Mouse (Mus musculus): ENCODE data around the gene Scn4b.

The Scn4b gene

DNA sequence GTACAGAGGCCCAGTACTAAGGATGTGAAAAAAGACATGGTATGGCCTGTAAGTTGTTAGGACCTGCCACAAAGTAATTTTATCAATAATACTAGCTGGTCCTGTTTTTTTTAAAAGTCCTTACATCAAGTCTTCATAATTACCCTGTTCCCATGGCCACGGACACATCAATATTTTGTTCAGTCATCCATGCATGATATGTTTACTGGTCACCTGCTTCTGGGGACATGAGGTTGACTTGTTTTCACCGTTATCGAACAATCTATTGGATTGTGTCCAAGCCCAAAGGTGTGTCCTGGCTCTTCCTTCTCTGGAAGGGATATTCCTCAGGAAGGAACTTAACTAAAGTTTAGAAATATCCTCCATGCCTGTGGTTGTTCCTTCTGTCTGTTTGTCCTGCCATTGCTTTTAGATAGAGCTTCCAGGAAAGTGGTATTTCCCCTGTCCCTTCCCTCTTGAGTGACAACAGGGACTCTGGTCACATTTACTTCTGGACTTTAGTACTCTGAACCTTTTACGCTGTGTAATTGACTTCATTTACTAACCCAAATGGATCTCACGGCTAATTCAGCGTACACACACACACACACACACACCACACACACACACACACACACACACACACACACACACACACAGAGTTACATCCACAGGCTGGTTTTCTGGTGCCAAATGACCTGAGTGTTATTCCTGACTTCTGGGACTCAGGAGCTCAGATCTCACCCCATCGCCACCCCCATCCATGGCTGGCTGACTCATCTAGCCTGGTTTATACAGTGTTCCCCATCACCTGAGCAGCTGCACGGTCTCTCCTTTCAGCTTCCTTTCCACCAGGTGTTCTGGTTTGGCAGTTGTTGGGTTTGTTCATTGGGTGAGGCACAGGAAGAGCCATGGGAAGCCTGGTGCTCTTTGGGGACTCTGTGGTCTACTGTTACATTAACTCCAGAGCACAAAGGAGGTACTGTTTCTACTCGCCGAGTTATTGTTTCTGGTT is 50.7 kb downstream of the Scn4b start:
- intact Hi-C loops (cut with DNase I) = no loop called here

DNA sequence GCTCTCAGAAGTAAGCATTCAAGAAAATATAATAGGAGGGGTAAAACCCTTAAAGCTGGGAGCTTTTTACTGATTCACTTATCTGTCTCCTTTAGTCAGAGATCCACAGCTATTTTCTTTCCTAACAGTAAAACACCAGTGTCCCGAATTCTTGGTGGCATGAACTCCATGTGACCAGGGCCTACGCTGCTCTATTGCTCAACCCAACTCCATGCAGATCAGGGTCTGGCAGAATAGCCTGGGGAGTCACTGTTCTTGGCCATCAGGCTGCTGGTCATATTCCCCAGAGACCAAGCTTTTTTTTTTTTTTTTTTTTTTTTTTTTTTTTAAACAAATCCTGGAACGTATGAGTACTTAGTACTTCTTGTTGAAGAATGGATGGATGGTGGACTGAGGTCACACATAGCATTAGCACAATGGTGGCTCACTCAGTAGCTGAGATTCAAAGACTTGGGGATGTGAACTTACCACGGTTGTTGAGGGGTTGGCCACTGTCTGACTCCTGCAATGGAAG is 51.5 kb downstream of the Scn4b start:
- intact Hi-C loops (cut with DNase I) = no loop called here

DNA sequence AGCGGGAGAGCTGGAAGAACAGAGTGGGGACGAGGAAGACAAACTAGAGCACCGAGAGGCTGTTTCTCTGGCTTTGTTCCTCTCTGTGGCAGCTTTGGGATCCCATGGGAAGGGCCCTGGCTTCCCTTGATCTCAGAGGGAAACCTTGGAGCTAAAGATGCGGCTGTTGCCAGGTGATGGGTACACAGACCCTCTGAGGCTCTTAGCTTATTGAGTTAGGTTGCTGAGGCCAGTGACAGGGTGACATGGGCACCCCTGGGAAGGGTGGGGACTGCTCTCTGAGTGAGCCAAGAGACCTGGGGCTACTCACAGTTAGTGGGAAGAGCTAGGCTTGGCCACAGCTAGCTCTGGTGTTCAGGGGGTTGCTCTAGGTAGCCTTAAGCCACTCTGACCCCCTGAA is 57.3 kb downstream of the Scn4b start:
- intact Hi-C loops (cut with DNase I) = no loop called here

DNA sequence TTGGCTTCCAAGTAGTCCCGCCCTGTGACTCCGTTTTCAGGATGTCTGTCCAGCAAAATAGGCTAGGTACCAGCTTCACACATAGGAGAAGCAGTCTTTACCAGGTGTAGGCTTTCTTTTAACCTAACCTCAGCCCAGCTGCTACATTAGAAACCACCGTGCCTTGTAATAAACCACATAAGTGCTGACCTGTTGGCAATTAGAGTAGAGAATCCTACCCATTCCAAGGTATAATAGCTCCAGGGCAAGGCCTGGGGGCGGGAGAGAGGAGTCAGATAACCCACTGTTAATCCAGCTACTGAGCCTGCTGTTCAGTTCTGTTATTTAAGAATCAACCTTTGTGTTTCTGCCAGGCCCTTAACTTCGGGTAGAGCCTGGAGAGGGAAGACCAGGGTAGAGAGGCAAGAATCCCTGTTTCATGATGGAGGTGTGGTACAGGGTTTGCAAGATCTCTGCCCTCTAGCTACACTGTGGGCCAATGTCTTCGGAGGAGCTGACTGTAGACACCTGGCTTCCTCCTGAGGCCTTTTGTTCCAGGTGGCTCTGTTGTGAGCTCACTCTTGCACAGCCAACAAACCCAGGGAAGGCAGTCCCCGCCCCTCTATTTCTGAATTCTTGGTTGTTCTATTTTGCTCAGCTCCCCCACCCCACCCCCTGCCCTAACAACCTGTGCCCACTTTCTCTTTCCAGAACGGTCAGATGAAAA is 58.1 kb downstream of the Scn4b start:
- intact Hi-C loops (cut with DNase I) = no loop called here

DNA sequence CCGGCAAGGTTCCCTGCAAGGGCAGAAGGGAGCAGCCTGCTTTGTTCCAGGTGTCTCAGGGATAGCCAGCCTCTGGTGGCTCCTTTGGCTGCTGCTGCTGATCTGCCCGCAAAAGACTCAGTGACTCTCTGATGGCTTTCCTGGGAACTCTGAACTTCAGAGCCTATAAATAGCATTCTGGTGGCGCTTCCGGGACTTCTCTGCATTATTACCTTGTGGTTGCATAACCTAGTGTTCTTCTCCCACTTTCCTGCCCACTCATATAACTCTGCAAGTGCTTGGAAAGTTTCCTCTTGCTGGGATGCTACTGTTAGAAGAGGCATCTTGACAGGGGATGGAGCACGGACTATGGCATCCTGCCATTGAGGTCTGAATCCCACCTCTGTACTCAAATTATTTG is 59.4 kb downstream of the Scn4b start:
- intact Hi-C loops (cut with DNase I) = no loop called here

DNA sequence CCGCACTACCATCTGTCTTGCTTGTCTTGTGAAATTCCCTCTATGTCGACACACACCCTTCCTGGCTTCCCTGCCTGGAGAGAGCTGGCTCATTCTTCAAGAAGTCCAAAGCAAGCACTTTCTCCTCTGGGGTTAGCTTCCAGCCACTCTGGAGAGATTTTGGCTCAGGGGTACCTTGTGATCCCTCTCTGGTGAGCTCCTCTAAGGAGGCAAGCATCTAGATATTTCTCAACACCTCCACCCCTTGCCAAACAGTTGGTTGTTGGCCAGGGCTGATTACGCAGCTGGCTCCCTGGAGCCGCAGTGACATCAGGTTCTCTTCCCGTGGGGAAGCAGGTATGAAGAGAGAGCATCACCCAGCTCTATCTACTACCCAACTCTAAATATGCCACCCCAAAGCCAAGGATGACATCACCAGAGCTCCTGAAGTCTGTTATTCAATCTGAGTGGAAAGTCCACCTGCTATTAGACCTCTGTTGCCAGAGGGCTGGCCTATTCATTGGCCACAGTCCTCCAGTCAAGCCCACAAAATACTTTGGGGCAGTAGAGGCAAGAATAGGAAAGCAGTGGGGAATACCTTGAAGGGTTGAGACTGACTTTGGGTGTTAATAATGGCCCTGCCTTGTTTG is 63.2 kb downstream of the Scn4b start:
- intact Hi-C loops (cut with DNase I) = no loop called here

DNA sequence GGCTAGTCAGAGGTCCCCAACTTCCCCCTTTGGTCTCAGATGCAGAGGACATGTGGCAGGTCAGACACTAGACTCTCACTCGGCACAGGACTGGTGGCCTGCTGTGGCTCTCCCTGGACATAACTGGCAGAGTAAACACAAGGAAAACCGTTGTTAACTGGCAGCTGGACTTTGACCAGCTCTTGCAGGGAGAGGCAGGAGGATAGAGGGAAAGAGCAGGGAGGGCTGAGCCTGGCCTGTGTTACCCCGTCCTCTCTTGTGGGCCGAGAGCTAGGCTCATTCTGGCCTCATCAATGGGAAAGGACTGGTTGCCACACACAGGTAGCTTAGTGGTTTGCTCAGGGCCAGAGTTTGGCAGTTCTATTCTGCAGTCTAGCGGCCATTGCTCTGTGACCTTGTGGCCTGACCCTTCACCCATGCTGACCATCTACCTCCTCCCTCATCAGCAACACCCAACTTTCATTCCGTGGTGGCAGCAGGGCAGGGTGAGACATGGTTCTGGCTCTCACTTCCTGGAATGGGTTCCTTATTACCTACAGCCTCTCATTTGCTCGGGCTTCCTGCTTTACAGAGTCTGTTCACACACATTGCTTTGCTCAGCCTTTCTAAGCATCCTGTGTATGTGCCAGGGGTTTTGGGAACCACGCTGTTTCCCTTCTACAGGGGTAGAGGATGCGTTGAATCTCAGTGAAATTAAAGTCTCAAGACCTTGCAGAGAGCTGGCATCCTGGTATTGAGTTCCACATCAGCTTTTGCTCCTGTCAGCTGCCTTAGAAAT is 64.0 kb downstream of the Scn4b start:
- intact Hi-C loops (cut with DNase I) = no loop called here
